Mouse (Mus musculus) small intestine, adult 2 months (tissue): Measurements from ENCODE around the gene Large1.
"Not testable (repeated sequence)": the region's sequence is repeated elsewhere in the genome, so short reads cannot be mapped to it uniquely, and the experiment has no call there.

Experiments
- CTCF ChIP-seq: fragments of 200-500 bp; IDR thresholded peaks from 2 replicates; pipeline ENCODE4 v1.5.1; 2012; ENCODE audit warnings: low read depth, mild to moderate bottlenecking, control low read depth, inconsistent platforms, low read length, moderate library complexity, mixed read lengths; ENCODE audit not compliant: insufficient replicate concordance, insufficient read length; ENCODE audit errors: extremely low read depth
- POLR2A ChIP-seq: fragments of 200-500 bp; IDR thresholded peaks from 2 replicates; pipeline ENCODE4 v1.6.1; 2012; ENCODE audit warnings: low read depth, mild to moderate bottlenecking, control low read depth, inconsistent platforms, low read length, moderate library complexity

GRCm38 (mm10) chr8:72941393-72941792 lies 411.9 kb downstream of the Large1 start:
- not testable (repeated sequence) for TF ChIP-seq CTCF, POLR2A
